Mouse (Mus musculus): ENCODE results near the gene Gm9972.

The Gm9972 gene

DNA sequence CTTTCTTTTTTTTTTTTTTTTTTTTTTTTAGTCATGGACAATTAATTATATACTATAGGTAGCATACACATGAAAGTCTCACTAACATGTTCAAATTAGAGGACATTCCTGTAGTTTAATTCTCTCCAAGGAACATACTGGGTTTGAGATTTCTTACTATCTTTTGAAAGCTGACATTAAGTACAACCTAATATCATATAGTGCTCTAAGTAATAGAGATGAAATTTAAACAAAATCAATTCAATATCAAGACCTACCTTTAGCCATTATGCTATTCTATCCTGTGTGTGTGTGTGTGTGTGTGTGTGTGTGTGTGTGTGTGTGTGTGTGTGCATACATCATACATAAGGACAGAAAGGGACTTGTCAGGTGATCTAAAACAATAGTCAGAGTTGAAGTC, at the start of gene Gm9972:
TSS of gene Gm9972 (plus strand) at position 301 of the 400 bp plus-strand sequence.
- DNase-seq (ENCODE audit: low spot score), result no peak

DNA sequence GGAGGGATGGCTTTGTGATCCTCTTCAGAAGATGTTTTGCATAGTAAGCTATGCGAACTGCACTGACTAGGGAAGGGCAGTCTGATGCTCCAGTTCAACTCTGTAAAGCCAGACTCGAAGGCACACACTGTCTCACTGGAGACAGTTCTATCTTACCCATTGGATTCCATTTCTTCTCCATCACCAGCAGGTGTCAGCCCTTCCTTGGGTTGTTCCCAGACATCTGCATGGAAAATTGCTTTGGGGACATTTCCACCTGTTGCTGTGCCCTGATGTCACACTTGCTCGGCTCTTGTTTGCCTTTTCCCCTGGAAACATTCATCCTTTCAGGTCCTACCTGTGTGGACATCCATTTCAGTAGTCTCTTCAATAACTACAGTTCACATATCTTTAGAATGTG, 36.4 kb upstream of the Gm9972 start:
- peak; percentile 72 for DNase-seq (ENCODE audit: low spot score)

DNA sequence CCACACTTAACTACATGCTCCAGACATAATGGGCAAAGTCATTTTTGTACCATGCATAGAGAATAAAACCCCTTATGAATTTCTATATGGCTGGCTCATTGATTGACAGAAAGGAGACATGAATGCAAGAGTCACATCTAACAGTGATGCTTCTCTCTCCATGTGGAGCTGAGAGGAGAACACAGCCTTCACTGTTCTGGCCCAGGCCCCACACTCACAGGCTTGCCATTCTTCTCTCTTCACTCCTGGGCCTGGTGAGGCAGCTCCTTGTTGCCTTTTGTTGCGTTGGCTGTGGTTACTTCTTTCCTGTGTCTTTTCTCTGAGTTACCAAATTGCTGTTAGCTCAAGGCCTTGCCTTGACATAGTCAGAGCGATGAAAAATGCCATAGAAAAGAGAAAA, 23.6 kb upstream of the Gm9972 start:
- DNase-seq (ENCODE audit: low spot score), result no peak

DNA sequence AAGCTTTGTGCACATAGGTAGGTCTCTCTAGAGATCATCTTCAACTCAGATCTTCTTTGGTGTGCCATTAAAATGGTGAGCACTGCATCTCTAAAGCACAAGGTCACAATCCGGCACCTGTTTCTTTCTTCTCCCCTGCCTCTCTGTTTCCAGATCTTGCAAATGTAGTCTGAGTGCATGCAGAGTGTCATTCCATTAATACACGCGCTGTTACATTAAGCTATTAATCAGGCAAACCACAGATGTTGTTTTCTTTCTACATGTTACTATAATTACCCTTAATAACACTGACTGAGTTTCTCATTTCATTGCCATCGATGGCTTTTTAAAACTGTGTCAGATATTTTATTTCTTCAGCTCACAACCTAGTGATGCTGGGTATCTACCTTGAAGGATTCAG, 22.6 kb upstream of the Gm9972 start:
- DNase-seq (ENCODE audit: low spot score), result no peak

DNA sequence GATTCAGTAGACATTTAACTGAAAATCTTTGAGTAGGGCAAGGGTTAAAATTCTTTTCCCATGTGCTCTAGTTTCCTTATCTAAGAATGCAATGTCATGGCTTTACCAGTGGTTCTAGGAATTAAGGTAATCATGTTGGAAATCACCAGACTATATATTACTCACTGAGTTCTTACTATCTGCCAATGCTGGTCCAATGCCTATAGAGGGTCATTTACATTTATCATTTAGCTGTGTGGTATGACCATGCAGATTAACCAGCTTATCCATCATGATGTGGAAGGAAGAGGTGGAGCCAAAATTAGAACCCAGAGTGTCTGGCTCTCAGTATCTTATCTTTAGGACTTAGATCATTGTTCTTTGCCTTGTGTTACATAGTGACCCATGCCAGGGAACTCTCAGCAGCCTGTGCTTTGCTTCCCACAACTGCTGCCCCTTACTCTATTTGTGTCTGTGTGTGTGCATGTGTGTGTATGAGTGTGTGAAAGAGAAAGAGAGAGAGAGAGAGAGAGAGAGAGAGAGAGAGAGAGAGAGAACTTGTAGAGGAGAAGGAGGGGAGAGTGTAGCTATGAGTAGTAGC, 12.3 kb upstream of the Gm9972 start:
- no peak for DNase-seq (ENCODE audit: low spot score)

DNA sequence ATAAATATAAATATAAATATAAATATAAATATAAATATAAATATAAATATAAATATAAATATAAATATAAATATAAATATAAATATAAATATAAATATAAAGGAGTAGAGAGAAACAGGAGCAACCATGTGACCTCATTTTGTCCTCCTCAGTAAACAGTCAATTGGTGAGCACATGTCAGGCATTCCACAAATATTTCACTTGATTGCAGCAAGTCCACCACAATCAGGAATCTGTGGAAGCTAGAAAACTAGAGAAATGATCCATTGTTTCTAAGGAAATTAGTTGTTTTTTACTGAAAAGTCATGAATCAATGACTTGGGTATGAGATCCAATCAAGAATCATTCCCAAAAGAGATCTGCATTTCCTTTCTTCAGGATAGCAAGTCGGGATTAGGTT, 5.7 kb upstream of the Gm9972 start:
- no peak for DNase-seq (ENCODE audit: low spot score)

DNA sequence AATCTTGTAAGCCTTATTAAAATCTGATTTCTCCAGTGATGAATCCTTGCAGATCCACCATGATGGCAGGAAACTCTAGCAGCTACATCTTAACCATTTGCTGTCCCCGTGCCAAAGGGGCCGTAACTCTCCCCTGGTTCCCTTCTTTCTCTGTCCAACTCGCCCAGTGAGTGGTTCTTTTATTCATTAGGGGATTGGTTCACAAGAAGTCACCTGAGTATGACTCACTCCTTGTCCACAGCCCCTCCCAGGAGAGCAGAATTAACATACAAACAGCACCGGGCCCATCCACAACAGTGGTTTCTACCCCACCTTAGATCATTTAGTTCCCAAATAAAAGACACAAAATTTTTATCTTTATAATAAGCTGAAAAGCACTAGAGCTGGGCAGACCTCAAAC, 3.4 kb upstream of the Gm9972 start:
- DNase-seq (ENCODE audit: low spot score), result no peak

DNA sequence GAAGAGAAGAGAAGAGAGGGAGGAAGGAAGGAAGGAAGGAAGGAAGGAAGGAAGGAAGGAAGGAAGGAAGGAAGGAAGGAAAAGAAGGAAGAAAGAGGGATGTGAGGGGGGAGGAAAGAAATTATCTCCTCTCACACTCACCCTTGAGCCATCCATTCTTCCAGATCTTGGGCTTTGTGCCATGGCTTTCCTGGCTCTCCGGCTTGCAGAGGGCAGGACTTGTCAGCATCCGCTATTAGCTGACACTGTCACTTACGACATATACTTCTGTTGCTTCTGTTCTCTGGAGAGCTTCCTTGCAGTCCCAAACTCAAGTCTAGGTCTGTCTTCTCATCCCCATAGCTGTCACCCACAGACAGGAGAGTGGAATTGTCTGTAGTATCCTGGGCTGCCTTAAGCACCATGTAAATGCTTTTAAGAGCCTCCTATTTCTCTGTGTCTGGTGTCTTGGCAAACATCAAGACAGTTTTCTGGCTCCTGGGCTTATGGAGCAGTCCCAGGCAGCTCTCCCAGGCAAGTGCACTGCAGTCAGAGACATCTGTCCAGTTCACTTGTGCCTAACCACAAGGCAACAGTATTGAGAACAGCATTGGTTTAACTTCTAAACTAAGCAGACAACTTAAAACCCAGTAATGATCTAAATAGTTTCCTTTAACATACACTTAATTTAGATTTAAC, 10.5 kb downstream of the Gm9972 start:
- peak; percentile 7 for DNase-seq (ENCODE audit: low spot score)

DNA sequence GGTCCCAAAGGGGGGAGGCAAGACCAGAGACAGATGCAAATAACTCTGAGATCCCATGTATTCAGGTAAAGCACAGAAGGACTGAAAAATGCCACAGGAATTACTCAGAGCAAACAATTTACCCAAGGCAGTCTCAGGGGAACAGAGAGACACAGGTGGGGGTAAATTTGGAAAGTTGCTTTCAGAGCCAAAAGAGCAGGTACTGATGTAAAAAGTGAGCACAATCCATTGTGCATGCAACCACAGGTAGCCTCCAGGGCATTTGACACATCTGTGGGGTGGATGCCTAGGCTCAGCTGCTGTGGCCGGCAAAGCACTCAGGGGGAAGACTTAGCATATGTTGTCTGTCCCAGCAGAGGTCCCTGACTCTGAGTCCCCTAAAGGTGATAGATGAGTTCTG, 13.8 kb downstream of the Gm9972 start:
- DNase-seq (ENCODE audit: low spot score), result no peak

DNA sequence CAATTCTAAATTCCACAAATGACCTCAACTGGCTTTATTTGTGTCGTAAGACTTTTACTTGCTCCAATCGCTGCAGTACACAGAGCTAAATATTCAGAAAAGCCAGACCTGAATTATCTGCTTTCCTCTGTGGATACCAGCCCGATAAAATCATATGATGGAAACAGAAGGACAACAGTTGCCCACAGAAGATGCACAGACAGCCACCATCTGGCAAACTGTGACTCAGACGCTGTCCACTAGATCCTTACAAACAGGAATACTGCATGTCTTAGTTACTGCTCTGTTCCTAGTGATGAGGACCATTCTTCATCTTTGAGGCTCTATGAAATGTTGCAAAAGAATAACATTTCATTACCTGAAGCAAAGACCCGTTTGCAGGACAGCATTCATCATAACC, 19.4 kb downstream of the Gm9972 start:
- no peak for DNase-seq (ENCODE audit: low spot score)

DNA sequence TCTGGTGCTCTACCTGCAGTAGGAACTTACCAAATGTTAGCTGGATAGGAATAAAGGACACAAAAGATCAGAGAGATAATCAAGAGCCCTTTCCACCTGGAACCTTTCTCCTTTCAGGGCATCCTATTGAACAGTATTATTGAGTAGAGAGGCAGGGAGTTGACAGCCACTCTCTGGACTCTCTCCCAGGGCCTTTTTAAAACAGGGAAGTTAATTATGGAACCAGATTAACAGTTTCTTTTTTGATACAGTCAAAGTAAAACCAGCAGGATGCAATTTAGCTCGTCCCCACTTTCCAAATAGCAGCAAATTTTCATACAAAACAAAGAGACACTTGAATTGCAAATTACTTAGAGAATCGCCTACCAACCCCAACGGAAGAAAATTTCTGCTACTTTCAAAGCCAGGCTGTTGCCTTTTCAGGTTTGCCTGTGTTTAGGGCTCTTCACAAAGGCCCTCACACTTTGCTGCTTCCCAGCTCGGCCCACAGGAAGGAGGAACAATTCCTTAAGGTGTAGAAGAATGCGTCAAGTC, 24.0 kb downstream of the Gm9972 start:
- no peak for DNase-seq (ENCODE audit: low spot score)

DNA sequence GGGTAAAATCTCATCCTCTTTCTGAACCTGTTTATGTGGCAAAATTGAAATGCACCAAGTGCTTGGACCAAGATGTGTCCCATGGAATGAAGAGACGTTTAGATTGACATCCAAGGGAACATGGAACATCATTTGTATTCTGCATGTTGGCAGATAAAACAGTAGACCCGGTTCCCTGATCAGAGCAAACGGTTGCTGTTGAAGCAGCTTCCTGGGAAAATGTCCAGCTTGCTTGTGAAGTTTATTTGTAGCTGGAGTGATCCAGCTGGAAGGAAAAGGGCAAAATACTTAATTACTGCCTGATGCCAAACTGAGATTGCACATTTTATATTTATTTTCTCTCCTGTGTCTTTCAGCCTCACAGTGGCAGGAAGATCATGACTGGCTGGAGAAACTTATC, 26.7 kb downstream of the Gm9972 start:
- DNase-seq (ENCODE audit: low spot score), result peak; percentile 38

DNA sequence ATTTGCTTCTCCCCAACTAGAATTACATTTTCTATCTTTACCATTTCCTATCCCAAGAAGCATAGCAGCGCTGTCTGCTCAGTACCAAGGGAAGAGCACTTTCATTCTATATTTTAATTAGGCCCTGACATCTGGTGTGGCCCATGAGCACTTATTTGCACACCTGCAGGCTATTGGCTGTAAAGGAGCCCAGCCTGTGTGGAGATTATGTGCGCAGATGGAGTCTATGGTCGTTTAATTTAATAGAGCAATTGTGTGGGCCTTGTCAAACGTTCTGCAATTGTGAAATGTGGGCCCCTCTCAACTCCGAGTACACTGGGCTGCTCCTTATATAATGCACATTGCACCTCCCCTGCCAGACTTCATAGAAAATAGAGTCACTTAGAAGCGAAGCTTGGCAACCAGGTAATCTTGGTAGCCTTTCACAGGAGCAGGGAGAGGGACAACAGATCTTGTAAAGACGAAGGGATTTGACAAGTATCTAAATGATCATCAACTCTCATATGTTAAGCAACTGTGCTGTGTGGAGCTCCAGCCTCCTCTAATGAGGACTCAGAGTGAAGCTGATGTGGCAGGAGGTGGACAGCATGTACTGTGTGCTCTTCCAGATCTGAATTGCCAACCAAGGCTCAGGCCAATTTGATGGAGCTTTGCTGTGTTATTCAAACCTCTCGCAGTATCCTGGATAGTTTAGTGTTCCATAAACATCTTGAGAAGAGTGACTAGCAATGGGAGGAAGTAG, 50.9 kb downstream of the Gm9972 start:
- DNase-seq (ENCODE audit: low spot score), result no peak

All from adipocyte (in vitro differentiated cells).